Mouse (Mus musculus) urinary bladder, postnatal 10 days (tissue): ENCODE measurements at regions not wholly inside any gene's neighbourhood (a gene's known extent, or its start where the extent isn't known, plus 50 kb on each side); places are given as distances from the start of the nearest gene placed in this dataset.

ENCODE experiments used
- DNase-seq: peaks from one replicate; pipeline ENCODE4 v3.0.0; 2022; ENCODE audit warnings: low spot score

GRCm38 (mm10) chr9:80688481-80689086, 223.3 kb upstream of the Impg1 start:
- DNase-seq: no peak

GRCm38 (mm10) chr9:80683030-80683692, 217.9 kb upstream of the Impg1 start:
- DNase-seq: no peak

GRCm38 (mm10) chr9:80681709-80682108, 216.4 kb upstream of the Impg1 start:
- DNase-seq: no peak

GRCm38 (mm10) chr9:80671483-80671882, 206.2 kb upstream of the Impg1 start:
- no peak for DNase-seq

- no peak for DNase-seq
Observed at GRCm38 (mm10) chr9:80668575-80669248, 203.4 kb upstream of the Impg1 start.

GRCm38 (mm10) chr9:80658755-80659154, 193.5 kb upstream of the Impg1 start:
- no peak for DNase-seq

GRCm38 (mm10) chr9:80615114-80615513, 149.8 kb upstream of the Impg1 start:
- DNase-seq: no peak

GRCm38 (mm10) chr9:80600019-80600418, 134.7 kb upstream of the Impg1 start:
- no peak for DNase-seq

- DNase-seq: no peak
Observed at GRCm38 (mm10) chr9:80565388-80566024, 100.2 kb upstream of the Impg1 start.

- DNase-seq: no peak
Observed at GRCm38 (mm10) chr9:80563655-80564054, 98.4 kb upstream of the Impg1 start.

- DNase-seq: no peak
Observed at GRCm38 (mm10) chr9:80555531-80556067, 90.3 kb upstream of the Impg1 start.
